Mouse (Mus musculus) intestine, embryonic 14.5 days (tissue): ENCODE data around the gene Ralgps2. TPM values are rescaled to one million over a fixed set of nuclear protein-coding genes. Genes with fewer than 3 reads are reported as not detected.

ENCODE experiments used
- ATAC-seq: fragments of 200-750 bp; cut with Nextera tagmentation; replicated peaks from 2 replicates; pipeline ENCODE4 v1.8.0; 2017; ENCODE audit warnings: low read depth, moderate number of reproducible peaks, moderate TSS enrichment, moderate library complexity; ENCODE audit not compliant: low FRiP score, low TSS enrichment
- DNase-seq: peaks from one replicate; pipeline ENCODE4 v3.0.0-alpha.2; 2018; ENCODE audit warnings: low spot score
- H3K27ac ChIP-seq: fragments of 300-500 bp; sonication (generic); 2 replicates; pipeline ENCODE4 v1.5.1; 2014; ENCODE audit warnings: low read depth, mild to moderate bottlenecking, control low read depth
- H3K27me3 ChIP-seq: fragments of 300-500 bp; sonication (generic); replicated peaks from 2 replicates; pipeline ENCODE4 v1.6.1; 2014; ENCODE audit warnings: low read length, control low read depth; ENCODE audit not compliant: control insufficient read depth, insufficient read depth
- H3K36me3 ChIP-seq: fragments of 300-500 bp; sonication (generic); 2 replicates; pipeline ENCODE4 v1.6.1; 2014; ENCODE audit warnings: low read length, control low read depth; ENCODE audit not compliant: control insufficient read depth, insufficient read depth
- H3K4me1 ChIP-seq: fragments of 300-500 bp; sonication (generic); replicated peaks from 2 replicates; pipeline ENCODE4 v1.6.1; 2014; ENCODE audit warnings: low read length, control low read depth, mixed read lengths; ENCODE audit not compliant: control insufficient read depth, insufficient read depth
- H3K4me2 ChIP-seq: fragments of 300-500 bp; sonication (generic); 2 replicates; pipeline ENCODE4 v1.6.1; 2014; ENCODE audit warnings: low read length
- H3K4me3 ChIP-seq: fragments of 300-500 bp; sonication (generic); 2 replicates; pipeline ENCODE4 v1.5.1; 2014; ENCODE audit warnings: low read depth, low read length, control low read depth, mixed read lengths
- H3K9ac ChIP-seq: fragments of 300-500 bp; sonication (generic); 2 replicates; pipeline ENCODE4 v1.6.1; 2014; ENCODE audit warnings: mild to moderate bottlenecking, low read length
- H3K9me3 ChIP-seq: fragments of 300-500 bp; sonication (generic); 2 replicates; pipeline ENCODE4 v1.6.1; 2016; ENCODE audit warnings: low read length, control low read depth; ENCODE audit not compliant: control insufficient read depth
- WGBS: fragments of 180-500 bp; shearing (Covaris S2); extraction: QIAGEN DNeasy Blood & Tissue Kit; methylation state at CpG from one replicate; pipeline ENCODE4 v1.1.7; 2014; 5-methylcytosine and 5-hydroxymethylcytosine counted together
- polyA plus RNA-seq: library from polyadenylated mRNA; unstranded; fragments of >200 nt; fragmentation: Nextera tagmentation; extraction: Ambion mirVana; gene quantifications from 2 replicates; pipeline ENCODE4 v1.2.1, GENCODE M21; 2014

The Ralgps2 gene
- polyA plus RNA-seq, 1 experiment from 2014 or later = 36.4 TPM

DNA sequence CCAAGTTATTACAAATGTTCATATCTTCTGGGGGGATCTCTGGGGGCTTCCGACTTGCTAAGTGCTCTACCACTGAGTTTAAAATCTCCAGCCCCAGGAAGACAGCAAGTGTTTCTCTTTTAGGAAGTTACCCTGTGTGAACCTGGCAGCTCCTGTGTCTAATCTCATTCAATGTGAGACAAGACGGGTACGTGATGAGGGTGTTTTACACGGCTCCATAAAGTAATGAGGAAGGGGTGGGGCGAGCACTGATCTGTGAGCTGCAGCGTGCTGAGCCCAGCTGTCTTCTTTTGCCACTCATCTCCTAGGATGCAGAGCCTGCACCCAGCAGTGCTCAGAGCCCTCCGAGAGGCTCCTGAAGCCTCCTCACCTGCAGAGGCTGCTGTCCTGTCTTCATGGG is 127.5 kb downstream of the Ralgps2 start:
- peak; percentile 48 for DNase-seq
- H3K4me1 ChIP-seq = no peaks in the 10 kb centered on the region; the same call in 1 of the 2 replicates
- H3K4me3 ChIP-seq = no peak overlapping the region
- no peak overlapping the region for H3K4me2 ChIP-seq
- peaks cover 15% of the 10 kb centered on the region for H3K36me3 ChIP-seq
- H3K9ac ChIP-seq = no peak overlapping the region
- H3K9me3 ChIP-seq = no peaks in the 10 kb centered on the region
- H3K27me3 ChIP-seq = no peaks in the 10 kb centered on the region
- no peak for ATAC-seq
- H3K27ac ChIP-seq = no peak overlapping the region
- WGBS = 74% methylated on average over 7 of the region's 7 CpGs

GRCm38 (mm10) chr1:156808332-156808731 is 131.1 kb downstream of the Ralgps2 start:
- Histone ChIP-seq H3K4me3 (no peak overlapping the region), H3K4me2 (no peak overlapping the region), H3K27ac (peak overlapping the region; percentile 33; the same call in 1 of the 2 replicates), H3K9me3 (no peaks in the 10 kb centered on the region), H3K4me1 (peaks cover 3% of the 10 kb centered on the region; the same call in 1 of the 2 replicates), H3K27me3 (no peaks in the 10 kb centered on the region), H3K36me3 (peaks cover 7% of the 10 kb centered on the region; the same call in 1 of the 2 replicates), H3K9ac (no peak overlapping the region)
- DNase-seq (peak; percentile 51), ATAC-seq (peak; percentile 60)
- WGBS = 57% methylated on average over 10 of the region's 10 CpGs

DNA sequence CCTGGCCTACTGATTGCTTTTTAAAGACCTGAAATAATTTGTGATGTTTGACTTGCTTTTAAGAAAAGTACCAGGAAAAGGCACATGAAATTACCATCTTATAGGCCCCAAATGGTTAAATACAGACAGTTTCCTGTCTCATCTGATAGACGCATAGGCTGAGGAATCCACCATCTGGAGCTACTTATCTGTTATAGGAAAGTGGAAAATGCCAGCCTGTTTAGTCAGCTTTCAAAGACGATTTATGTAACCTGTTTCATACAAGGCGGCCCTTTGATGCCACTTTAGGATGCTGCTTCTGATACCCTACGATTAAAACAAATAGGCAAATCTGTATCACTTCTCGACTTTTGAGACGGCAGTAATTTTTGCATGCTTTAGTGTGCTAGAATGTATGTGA is 138.2 kb downstream of the Ralgps2 start:
- no peak for DNase-seq
- 75% methylated on average over 6 of the region's 6 CpGs for WGBS

GRCm38 (mm10) chr1:156796251-156796650 is 143.2 kb downstream of the Ralgps2 start:
- H3K27ac ChIP-seq = no peak overlapping the region
- no peak overlapping the region for H3K4me2 ChIP-seq
- WGBS = 60% methylated on average over 9 of the region's 9 CpGs
- no peak for ATAC-seq
- no peaks in the 10 kb centered on the region for H3K4me1 ChIP-seq
- H3K9me3 ChIP-seq = no peaks in the 10 kb centered on the region
- DNase-seq = no peak
- no peaks in the 10 kb centered on the region for H3K27me3 ChIP-seq
- no peaks in the 10 kb centered on the region for H3K36me3 ChIP-seq
- no peak overlapping the region for H3K4me3 ChIP-seq
- H3K9ac ChIP-seq = no peak overlapping the region

More for the DNA sequence above, 138.2 kb downstream of the Ralgps2 start:
- H3K4me2 ChIP-seq = no peak overlapping the region
- no peak for ATAC-seq
- no peak overlapping the region for H3K4me3 ChIP-seq
- H3K9ac ChIP-seq = no peak overlapping the region
- H3K27ac ChIP-seq = no peak overlapping the region
- no peaks in the 10 kb centered on the region for H3K27me3 ChIP-seq
- no peaks in the 10 kb centered on the region for H3K36me3 ChIP-seq
- H3K9me3 ChIP-seq = no peaks in the 10 kb centered on the region
- H3K4me1 ChIP-seq = 0 out of 2 replicates have a peak, but pooled peaks cover under 1% of the 10 kb centered on the region

GRCm38 (mm10) chr1:156789844-156790490 is 149.5 kb downstream of the Ralgps2 start:
- H3K9me3 ChIP-seq = no peaks in the 10 kb centered on the region
- H3K4me3 ChIP-seq = no peak overlapping the region
- no peaks in the 10 kb centered on the region for H3K27me3 ChIP-seq
- DNase-seq = no peak
- H3K36me3 ChIP-seq = no peaks in the 10 kb centered on the region
- H3K4me1 ChIP-seq = peaks cover 7% of the 10 kb centered on the region
- no peak overlapping the region for H3K4me2 ChIP-seq
- peak overlapping the region; percentile 49 for H3K27ac ChIP-seq
- ATAC-seq = no peak
- H3K9ac ChIP-seq = no peak overlapping the region
- 18% methylated on average over 5 of the region's 5 CpGs for WGBS

GRCm38 (mm10) chr1:156787164-156787863 is 152.1 kb downstream of the Ralgps2 start:
- no peaks in the 10 kb centered on the region for H3K36me3 ChIP-seq
- H3K9ac ChIP-seq = no peak overlapping the region
- H3K9me3 ChIP-seq = no peaks in the 10 kb centered on the region
- peaks cover 12% of the 10 kb centered on the region for H3K4me1 ChIP-seq
- H3K4me3 ChIP-seq = no peak overlapping the region
- no peak overlapping the region for H3K27ac ChIP-seq
- no peak for ATAC-seq
- WGBS = 40% methylated on average over 6 of the region's 6 CpGs
- H3K4me2 ChIP-seq = no peak overlapping the region
- H3K27me3 ChIP-seq = no peaks in the 10 kb centered on the region
- DNase-seq = no peak

- H3K9ac ChIP-seq = no peak overlapping the region
- WGBS = 86% methylated on average over 2 of the region's 2 CpGs
These were observed 153.4 kb downstream of the Ralgps2 start for GRCm38 (mm10) chr1:156786074-156786473.

DNA sequence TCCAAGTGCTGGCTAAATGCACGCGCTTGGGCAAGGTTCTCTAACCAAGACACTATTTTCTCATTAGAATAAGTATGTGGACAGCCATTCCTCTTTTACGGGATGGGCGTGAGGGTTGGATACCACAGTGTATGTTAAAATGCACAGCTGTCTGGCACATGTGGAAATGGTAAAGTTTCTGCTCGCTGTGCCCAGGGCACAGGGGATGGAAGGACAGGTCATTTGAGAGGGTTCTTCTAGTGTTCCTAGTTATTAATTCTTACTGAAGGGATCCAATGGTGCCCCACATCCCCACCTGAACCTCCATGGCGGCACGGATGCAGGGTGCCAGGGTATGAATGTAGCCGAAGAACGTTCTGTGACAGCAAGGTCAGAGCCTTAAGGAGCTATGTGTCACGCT is 154.5 kb downstream of the Ralgps2 start:
- WGBS = 90% methylated on average over 10 of the region's 10 CpGs
- Histone ChIP-seq H3K4me1 (peaks cover 28% of the 10 kb centered on the region), H3K36me3 (no peaks in the 10 kb centered on the region), H3K27ac (no peak overlapping the region), H3K4me3 (no peak overlapping the region), H3K4me2 (no peak overlapping the region), H3K27me3 (no peaks in the 10 kb centered on the region), H3K9me3 (no peaks in the 10 kb centered on the region), H3K9ac (no peak overlapping the region)
- no peak for DNase-seq
- ATAC-seq = no peak

More at GRCm38 (mm10) chr1:156786074-156786473, 153.4 kb downstream of the Ralgps2 start:
- H3K4me2 ChIP-seq = no peak overlapping the region
- ATAC-seq (no peak), DNase-seq (no peak)
- H3K27ac ChIP-seq = no peak overlapping the region
- H3K4me1 ChIP-seq = peaks cover 18% of the 10 kb centered on the region
- no peak overlapping the region for H3K4me3 ChIP-seq
- no peaks in the 10 kb centered on the region for H3K36me3 ChIP-seq
- no peaks in the 10 kb centered on the region for H3K27me3 ChIP-seq
- no peaks in the 10 kb centered on the region for H3K9me3 ChIP-seq
